Mouse (Mus musculus): ENCODE measurements around the gene Socs1. TPM values are rescaled to one million over a fixed set of nuclear protein-coding genes. Genes with fewer than 3 reads are reported as not detected.

The Socs1 gene
- polyA plus RNA-seq, 1 experiment from 2014 or later: 1.6 TPM

DNA sequence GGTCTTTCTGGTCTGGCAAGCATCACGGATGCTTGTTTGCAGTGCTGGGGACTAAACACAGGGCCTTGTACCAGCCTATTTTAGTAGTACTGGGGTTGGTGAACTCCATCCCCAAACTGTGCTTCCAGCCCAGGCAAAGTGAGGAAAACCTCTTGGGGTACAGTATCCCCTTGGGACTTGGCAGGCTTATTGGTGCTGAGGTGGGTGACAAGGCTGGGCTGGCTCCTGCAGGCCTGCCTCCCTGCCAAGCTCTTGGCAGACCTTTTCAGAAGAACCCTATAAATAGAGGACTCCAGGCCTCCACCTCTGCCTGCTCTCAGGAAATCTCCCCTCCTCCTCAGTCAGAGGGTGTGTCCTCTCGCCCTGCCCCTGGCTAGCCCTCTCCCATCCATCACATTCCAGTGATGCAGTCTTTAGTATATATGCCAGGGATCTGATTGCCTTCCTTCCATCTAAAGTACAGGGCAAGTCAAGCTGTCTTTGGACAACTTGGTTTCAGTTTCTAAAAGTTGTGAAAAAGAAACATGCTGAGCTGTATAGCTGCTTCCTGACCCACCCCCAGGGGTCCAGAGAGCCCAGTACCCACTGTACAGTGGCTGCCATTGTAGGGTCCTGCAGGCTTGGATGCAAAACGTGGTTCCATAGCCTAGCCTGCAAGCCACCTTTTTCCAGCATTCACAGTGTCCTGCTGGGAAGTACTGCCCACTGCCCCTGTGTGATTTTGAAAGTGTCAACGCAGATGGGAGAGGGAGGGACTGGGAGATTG is 1.6 kb upstream of the Socs1 start:
- ATAC-seq (no peak), DNase-seq (ENCODE audit: low read depth, low spot score) (no peak)
- CTCF ChIA-PET: interaction anchor here (0.9 to 4.7 kb wide), 14 partner anchors 8 to 215 kb away, joined by 3 to 18 read pairs (median 3); no protein-coding TSS in a partner anchor
- POLR2A ChIA-PET: no interaction called here
- H3K27me3 ChIP-seq: no peaks in the 10 kb centered on the region
- no peak for TF ChIP-seq CTCF (IDR thresholded peaks at IDR 0.05)
- in situ Hi-C loops (cut with MboI; ENCODE audit: low pct_unique_long_range_greater_than_20kb): loop anchor here (5.0 kb wide), 1 partner anchor 215 kb away; no protein-coding TSS in a partner anchor

DNA sequence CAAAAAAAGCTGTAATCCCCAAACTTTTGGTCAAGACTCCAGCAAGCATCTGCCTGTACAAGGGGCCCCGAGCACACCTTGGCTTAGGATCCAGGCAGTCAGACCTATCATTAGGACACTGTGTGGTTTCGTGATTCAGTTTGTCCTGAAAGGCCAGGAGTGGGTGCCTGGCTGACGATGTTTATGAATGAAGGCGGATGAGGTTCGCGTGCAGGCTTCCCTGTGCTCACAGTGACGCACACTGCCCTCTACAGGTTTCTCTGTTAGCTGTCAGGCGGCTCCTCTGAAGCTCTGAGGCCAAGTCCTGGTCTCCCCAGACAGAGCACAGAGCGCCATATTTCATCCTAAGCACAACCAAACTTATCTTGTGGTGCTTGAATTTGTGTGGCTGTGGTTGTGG is 952 bp upstream of the Socs1 start:
- ChIA-PET POLR2A (interaction anchor here (1.5 to 2.1 kb wide), 2 partner anchors 50 to 52 kb away, joined by 5 to 6 read pairs; no protein-coding TSS in a partner anchor), CTCF (interaction anchor here (1.0 to 4.7 kb wide), 12 partner anchors 9 to 160 kb away, joined by 3 to 18 read pairs (median 3); no protein-coding TSS in a partner anchor)
- ATAC-seq: peak; percentile 32
- in situ Hi-C loops (cut with MboI; ENCODE audit: low pct_unique_long_range_greater_than_20kb): loop anchor here (5.0 kb wide), 1 partner anchor 214 kb away; no protein-coding TSS in a partner anchor
- no peak for TF ChIP-seq CTCF (IDR thresholded peaks at IDR 0.05)
- no peaks in the 10 kb centered on the region for H3K27me3 ChIP-seq
- DNase-seq (ENCODE audit: low read depth, low spot score): peak; percentile 51

DNA sequence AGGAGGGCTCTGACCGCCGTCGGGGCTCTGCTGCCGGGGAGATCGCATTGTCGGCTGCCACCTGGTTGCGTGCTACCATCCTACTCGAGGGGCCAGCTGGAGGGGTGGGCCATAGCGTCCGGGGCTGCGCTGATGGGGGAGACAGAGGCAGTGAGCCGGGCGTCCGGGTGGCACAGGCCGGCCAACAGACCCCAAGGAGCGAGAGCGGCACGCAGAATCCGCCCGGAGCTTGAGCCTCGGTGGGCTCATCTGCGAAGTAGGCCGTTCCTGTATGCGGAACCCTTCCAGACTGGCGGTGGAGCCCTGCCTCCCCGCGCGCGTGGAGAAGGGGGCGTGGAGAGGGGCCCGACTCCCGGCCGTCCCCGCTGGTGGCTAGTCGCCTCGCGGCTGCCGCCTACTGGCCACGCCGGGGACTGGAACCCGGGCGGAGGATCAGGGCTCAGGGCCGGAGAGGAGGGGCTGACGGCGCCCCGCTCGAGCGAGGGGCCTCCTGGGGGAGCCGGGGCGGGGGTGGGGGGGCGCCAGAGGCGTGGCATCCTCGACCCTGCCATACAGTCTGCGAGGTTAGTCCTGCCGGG is 454 bp downstream of the Socs1 start:
- POLR2A ChIA-PET: interaction anchor here (0.8 to 2.1 kb wide), 3 partner anchors 51 to 61 kb away, joined by 3 to 6 read pairs (median 5); no protein-coding TSS in a partner anchor
- DNase-seq (ENCODE audit: low read depth, low spot score) (peak; percentile 42), ATAC-seq (peak; percentile 73)
- no peak for TF ChIP-seq CTCF (IDR thresholded peaks at IDR 0.05)
- no peaks in the 10 kb centered on the region for H3K27me3 ChIP-seq
- in situ Hi-C loops (cut with MboI; ENCODE audit: low pct_unique_long_range_greater_than_20kb): loop anchor here (5.0 kb wide), 1 partner anchor 213 kb away; no protein-coding TSS in a partner anchor
- CTCF ChIA-PET: interaction anchor here (1.1 kb wide), 1 partner anchor 145 kb away, joined by 3 read pairs; no protein-coding TSS in a partner anchor

- no peak for TF ChIP-seq CTCF (IDR thresholded peaks at IDR 0.05)
- ChIA-PET CTCF (no interaction called here), POLR2A (interaction anchor here (0.8 to 2.1 kb wide), 2 partner anchors 52 to 62 kb away, joined by 3 to 5 read pairs; no protein-coding TSS in a partner anchor)
- ATAC-seq: no peak
- DNase-seq (ENCODE audit: low read depth, low spot score): no peak
- no peaks in the 10 kb centered on the region for H3K27me3 ChIP-seq
- in situ Hi-C loops (cut with MboI; ENCODE audit: low pct_unique_long_range_greater_than_20kb): no loop called here
Observed at GRCm38 (mm10) chr16:10783883-10784792, 1.2 kb downstream of the Socs1 start.

GRCm38 (mm10) chr16:10783451-10783850 is 1.9 kb downstream of the Socs1 start:
- no peaks in the 10 kb centered on the region for H3K27me3 ChIP-seq
- in situ Hi-C loops (cut with MboI; ENCODE audit: low pct_unique_long_range_greater_than_20kb): no loop called here
- ATAC-seq (no peak), DNase-seq (ENCODE audit: low read depth, low spot score) (no peak)
- CTCF ChIA-PET: interaction anchor here (1.3 to 1.7 kb wide), 2 partner anchors 16 to 118 kb away, joined by 3 to 7 read pairs; no protein-coding TSS in a partner anchor
- TF ChIP-seq CTCF (IDR thresholded peaks at IDR 0.05): no peak
- POLR2A ChIA-PET: no interaction called here

DNA sequence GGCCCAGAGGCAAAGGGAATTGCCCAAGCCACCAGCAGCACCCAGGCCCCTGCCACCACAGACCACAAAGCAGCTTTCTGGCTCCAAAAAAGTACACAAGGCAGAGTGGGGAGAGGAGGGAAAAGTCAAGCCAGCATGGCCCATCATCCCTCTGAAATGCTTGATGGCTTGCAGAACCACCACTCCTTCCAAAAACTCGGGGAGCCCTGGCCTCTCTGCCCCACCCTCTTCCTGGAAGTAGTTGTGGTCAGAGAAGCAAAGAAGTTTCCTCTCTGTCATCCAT is 2.2 kb downstream of the Socs1 start:
- ATAC-seq: no peak
- H3K27me3 ChIP-seq: no peaks in the 10 kb centered on the region
- POLR2A ChIA-PET: interaction anchor here (0.7 kb wide), 1 partner anchor 122 kb away, joined by 3 read pairs; no protein-coding TSS in a partner anchor
- DNase-seq (ENCODE audit: low read depth, low spot score): no peak
- CTCF ChIA-PET: interaction anchor here (1.3 to 2.5 kb wide), 5 partner anchors 13 to 213 kb away, joined by 3 to 9 read pairs (median 5); no protein-coding TSS in a partner anchor
- TF ChIP-seq CTCF (IDR thresholded peaks at IDR 0.05): no peak
- in situ Hi-C loops (cut with MboI; ENCODE audit: low pct_unique_long_range_greater_than_20kb): no loop called here

DNA sequence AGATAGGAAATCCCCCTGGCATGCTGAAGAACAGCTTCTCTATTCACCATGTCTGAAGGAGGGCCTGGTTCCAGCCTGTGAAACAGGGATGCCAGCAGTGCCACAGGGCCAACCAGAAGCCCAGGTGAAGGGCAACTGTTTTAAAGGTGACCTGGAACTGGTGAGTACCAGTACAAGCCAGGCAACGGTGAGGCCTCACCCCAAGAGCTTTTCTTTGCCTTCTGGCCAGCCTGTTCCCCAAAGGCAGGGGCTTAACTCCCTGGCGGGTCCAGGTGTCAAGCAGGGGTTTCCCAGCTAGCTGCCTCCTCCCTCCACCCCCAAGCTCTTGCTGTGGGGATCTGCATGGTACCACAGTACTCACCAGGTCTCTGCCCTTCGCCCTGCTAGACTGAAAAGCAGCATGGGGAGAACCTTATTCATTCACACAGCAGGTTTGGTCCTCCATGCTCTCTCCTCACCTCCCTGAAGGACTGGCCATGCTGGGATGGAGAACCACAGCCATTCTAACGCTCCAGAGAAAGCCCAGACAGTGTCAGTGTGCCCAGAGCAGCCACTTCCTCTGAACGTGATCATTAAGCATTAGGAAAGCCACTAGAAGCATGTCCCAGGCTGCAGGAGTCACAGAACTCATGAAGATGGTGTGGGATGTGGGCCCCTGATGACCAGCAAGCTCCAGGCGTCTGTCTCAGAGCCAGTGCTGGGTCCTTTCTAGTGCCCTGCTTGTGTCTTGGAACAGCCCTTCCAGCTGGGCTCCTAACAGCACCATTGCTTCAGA is 2.8 kb downstream of the Socs1 start:
- no peaks in the 10 kb centered on the region for H3K27me3 ChIP-seq
- DNase-seq (ENCODE audit: low read depth, low spot score): no peak
- TF ChIP-seq CTCF (IDR thresholded peaks at IDR 0.05): no peak
- CTCF ChIA-PET: interaction anchor here (0.7 to 2.5 kb wide), 6 partner anchors 13 to 213 kb away, joined by 3 to 9 read pairs (median 4); no protein-coding TSS in a partner anchor
- in situ Hi-C loops (cut with MboI; ENCODE audit: low pct_unique_long_range_greater_than_20kb): no loop called here
- ATAC-seq: no peak
- POLR2A ChIA-PET: interaction anchor here (0.6 to 1.0 kb wide), 3 partner anchors 121 to 930 kb away, joined by 3 read pairs; no protein-coding TSS in a partner anchor

GRCm38 (mm10) chr16:10781862-10782371 is 3.4 kb downstream of the Socs1 start:
- no peaks in the 10 kb centered on the region for H3K27me3 ChIP-seq
- in situ Hi-C loops (cut with MboI; ENCODE audit: low pct_unique_long_range_greater_than_20kb): no loop called here
- ATAC-seq: peak; percentile 2
- POLR2A ChIA-PET: interaction anchor here (0.6 to 1.0 kb wide), 2 partner anchors 185 to 931 kb away, joined by 3 read pairs; no protein-coding TSS in a partner anchor
- no peak for TF ChIP-seq CTCF (IDR thresholded peaks at IDR 0.05)
- peak; percentile 68 for DNase-seq (ENCODE audit: low read depth, low spot score)
- CTCF ChIA-PET: interaction anchor here (0.7 to 2.5 kb wide), 7 partner anchors 12 to 212 kb away, joined by 3 to 9 read pairs (median 4); no protein-coding TSS in a partner anchor

GRCm38 (mm10) chr16:10780631-10781120 is 4.7 kb downstream of the Socs1 start:
- ATAC-seq: no peak
- no peaks in the 10 kb centered on the region for H3K27me3 ChIP-seq
- CTCF ChIA-PET: interaction anchor here (1.5 to 2.5 kb wide), 2 partner anchors 66 to 140 kb away, joined by 3 to 9 read pairs; no protein-coding TSS in a partner anchor
- TF ChIP-seq CTCF (IDR thresholded peaks at IDR 0.05): no peak
- no peak for DNase-seq (ENCODE audit: low read depth, low spot score)
- POLR2A ChIA-PET: no interaction called here
- in situ Hi-C loops (cut with MboI; ENCODE audit: low pct_unique_long_range_greater_than_20kb): no loop called here

Data from Patski (cell line).